Mouse (Mus musculus) embryonic facial prominence, embryonic 11.5 days (tissue): ENCODE measurements around the gene Irf8. TPM values are rescaled to one million over a fixed set of nuclear protein-coding genes. Genes with fewer than 3 reads are reported as not detected.

ENCODE experiments used
- ATAC-seq: fragments of 200-750 bp; cut with Nextera tagmentation; replicated peaks from 2 replicates; pipeline ENCODE4 v1.8.0; 2017; ENCODE audit warnings: low read depth; ENCODE audit not compliant: insufficient number of reproducible peaks, low FRiP score, low TSS enrichment
- DNase-seq: peaks from one replicate; pipeline ENCODE4 v3.0.0-alpha.2; 2015; ENCODE audit warnings: low spot score
- H3K27ac ChIP-seq: fragments of 300-500 bp; sonication (generic); replicated peaks from 2 replicates; pipeline ENCODE4 v1.5.1; 2014; ENCODE audit warnings: mild to moderate bottlenecking, low read depth, low read length, control low read depth
- H3K27me3 ChIP-seq: fragments of 300-500 bp; sonication (generic); 2 replicates; pipeline ENCODE4 v1.6.1; 2014; ENCODE audit warnings: mild to moderate bottlenecking, low read length, moderate library complexity, mixed read lengths; ENCODE audit not compliant: control insufficient read depth, insufficient read depth
- H3K36me3 ChIP-seq: fragments of 300-500 bp; sonication (generic); replicated peaks from 2 replicates; pipeline ENCODE4 v1.6.1; 2014; ENCODE audit warnings: low read depth, mild to moderate bottlenecking, low read length, moderate library complexity, mixed read lengths; ENCODE audit not compliant: control insufficient read depth, insufficient read depth
- H3K4me1 ChIP-seq: fragments of 300-500 bp; sonication (generic); 2 replicates; pipeline ENCODE4 v1.6.1; 2014; ENCODE audit warnings: low read length, mixed read lengths; ENCODE audit not compliant: control insufficient read depth, insufficient read depth
- H3K4me2 ChIP-seq: fragments of 300-500 bp; sonication (generic); 2 replicates; pipeline ENCODE4 v1.6.1; 2014; ENCODE audit warnings: low read depth, mild to moderate bottlenecking, control low read depth, low read length, moderate library complexity
- H3K4me3 ChIP-seq: fragments of 300-500 bp; sonication (generic); 2 replicates; pipeline ENCODE4 v1.5.1; 2014; ENCODE audit warnings: low read depth, low read length, control low read depth
- H3K9ac ChIP-seq: fragments of 300-500 bp; sonication (generic); replicated peaks from 2 replicates; pipeline ENCODE4 v1.6.1; 2014; ENCODE audit warnings: mild to moderate bottlenecking, control low read depth, low read length
- H3K9me3 ChIP-seq: fragments of 300-500 bp; sonication (generic); replicated peaks from 2 replicates; pipeline ENCODE4 v1.6.1; 2016; ENCODE audit warnings: mild to moderate bottlenecking, low read length, inconsistent platforms, mixed read lengths; ENCODE audit not compliant: control insufficient read depth
- WGBS: fragments of 180-500 bp; shearing (Covaris S2); extraction: QIAGEN DNeasy Blood & Tissue Kit; methylation state at CpG from one replicate; pipeline ENCODE4 v1.1.7; 2014; 5-methylcytosine and 5-hydroxymethylcytosine counted together
- polyA plus RNA-seq: library from polyadenylated mRNA; unstranded; fragments of >200 nt; fragmentation: Nextera tagmentation; extraction: Ambion mirVana; gene quantifications from 2 replicates; pipeline ENCODE4 v1.2.1, GENCODE M21; 2014

Gene Irf8
- polyA plus RNA-seq, 1 experiment from 2014 or later = 3.4 TPM

DNA sequence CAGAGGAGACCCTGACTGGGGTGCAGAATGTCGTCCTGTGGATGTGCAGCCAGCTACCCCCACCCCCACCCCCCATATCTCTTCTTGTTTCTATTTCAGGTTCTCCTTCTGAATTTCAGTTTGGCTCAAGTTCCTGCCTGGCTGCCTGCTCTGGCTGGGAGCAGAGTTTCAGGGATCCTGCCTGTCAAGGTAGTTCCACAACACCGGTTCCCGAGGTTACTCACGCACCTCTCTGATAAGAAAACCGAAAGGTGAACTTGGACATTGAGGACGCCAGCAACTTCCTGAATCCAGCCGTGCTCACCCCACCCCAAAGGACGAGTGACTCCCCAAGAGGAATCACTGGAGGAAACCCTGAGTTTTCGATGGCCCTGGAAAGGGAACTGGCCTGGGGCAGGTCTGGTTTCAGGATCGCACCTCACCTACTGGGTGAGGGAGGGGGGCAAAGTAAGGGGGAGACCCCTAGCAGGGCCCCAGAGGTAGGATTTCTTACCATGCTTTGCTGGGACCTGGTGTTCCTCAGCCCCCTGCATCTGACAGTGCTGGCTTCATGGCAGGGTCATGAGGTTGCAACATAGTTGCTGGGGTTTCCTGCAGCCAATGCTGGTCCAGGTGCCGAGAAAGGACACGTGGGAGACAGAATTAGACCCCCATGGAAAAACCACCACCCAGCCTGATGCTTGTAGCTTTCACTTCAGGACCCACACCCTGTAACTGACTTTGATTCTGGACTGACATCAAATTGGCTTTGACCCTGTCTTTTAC lies 32.5 kb downstream of the Irf8 start:
- H3K4me1 ChIP-seq = no peaks in the 10 kb centered on the region
- DNase-seq = no peak
- no peak overlapping the region for H3K27ac ChIP-seq
- no peak for ATAC-seq
- no peak overlapping the region for H3K9ac ChIP-seq
- H3K27me3 ChIP-seq = no peaks in the 10 kb centered on the region
- no peak overlapping the region for H3K4me2 ChIP-seq
- no peaks in the 10 kb centered on the region for H3K36me3 ChIP-seq
- H3K4me3 ChIP-seq = no peak overlapping the region
- WGBS = 77% methylated on average over 12 of the region's 12 CpGs
- H3K9me3 ChIP-seq = no peaks in the 10 kb centered on the region

DNA sequence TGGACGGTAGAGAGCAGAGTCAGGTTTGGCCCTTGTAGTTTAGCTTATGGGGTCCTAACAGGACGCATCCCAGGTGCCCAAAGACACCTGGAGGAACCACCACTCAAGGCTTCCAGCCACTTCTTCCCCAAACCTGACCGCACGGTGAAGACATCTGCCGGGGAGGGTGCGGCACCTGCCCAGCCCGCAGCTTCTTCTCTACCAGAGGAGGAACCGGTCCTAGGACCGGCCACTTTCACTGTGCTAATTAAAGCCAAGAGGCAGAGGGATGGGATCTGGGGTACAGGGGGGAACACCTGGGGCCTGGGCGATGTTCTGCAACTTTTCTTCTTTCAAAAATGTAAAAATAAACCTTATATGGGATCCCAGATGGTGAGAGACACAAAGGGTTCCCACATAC lies 41.0 kb downstream of the Irf8 start:
- H3K36me3 ChIP-seq = no peaks in the 10 kb centered on the region
- no peak overlapping the region for H3K27ac ChIP-seq
- no peak overlapping the region for H3K4me3 ChIP-seq
- ATAC-seq (no peak), DNase-seq (no peak)
- no peaks in the 10 kb centered on the region for H3K9me3 ChIP-seq
- no peaks in the 10 kb centered on the region for H3K4me1 ChIP-seq
- no peak overlapping the region for H3K4me2 ChIP-seq
- no peak overlapping the region for H3K9ac ChIP-seq
- H3K27me3 ChIP-seq = no peaks in the 10 kb centered on the region; the same call in 1 of the 2 replicates
- 94% methylated on average over 10 of the region's 10 CpGs for WGBS

DNA sequence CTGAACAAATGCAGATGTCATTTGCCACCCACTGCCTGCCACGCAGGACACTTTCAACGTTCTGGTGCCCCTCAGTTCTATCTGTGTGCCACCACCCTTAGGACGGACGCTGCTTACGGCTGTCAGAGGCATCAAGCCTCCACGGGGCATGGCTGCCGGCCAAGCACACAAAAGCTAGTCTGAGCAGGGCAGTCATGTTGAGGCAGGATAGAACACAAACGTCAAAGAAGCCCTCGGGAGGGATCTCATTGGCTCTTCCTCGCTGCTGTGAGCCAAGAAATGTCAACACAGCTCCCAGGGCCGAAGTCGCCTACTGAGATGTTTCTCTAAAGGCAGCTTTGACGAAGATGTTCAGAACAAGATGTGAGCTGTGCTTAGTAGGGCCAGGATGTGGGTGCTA lies 41.6 kb downstream of the Irf8 start:
- Histone ChIP-seq H3K27me3 (no peaks in the 10 kb centered on the region; the same call in 1 of the 2 replicates), H3K9ac (no peak overlapping the region), H3K4me2 (no peak overlapping the region), H3K4me3 (no peak overlapping the region), H3K36me3 (no peaks in the 10 kb centered on the region), H3K9me3 (no peaks in the 10 kb centered on the region), H3K27ac (no peak overlapping the region), H3K4me1 (no peaks in the 10 kb centered on the region)
- WGBS = 49% methylated on average over 13 of the region's 13 CpGs
- DNase-seq = no peak
- no peak for ATAC-seq

DNA sequence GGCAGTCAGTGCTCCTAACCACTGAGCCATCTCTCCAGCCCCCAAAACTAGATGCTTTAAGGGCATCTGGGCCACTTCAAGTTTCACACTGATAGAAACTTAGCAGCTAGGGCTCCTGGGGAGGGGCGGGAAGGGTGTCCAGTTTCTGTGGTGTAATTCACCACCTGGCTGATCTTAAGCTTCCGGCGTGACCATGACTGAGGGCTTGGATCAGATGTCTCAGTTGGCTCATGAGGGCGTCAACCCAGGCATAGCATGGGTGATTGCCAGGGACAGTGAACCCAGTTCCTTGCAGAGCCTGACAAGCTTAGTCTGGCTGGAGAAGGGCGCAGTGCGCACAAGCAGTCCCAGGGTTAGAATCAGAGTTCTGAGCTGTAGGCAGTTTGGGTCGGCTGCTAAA lies 42.9 kb downstream of the Irf8 start:
- Histone ChIP-seq H3K9ac (no peak overlapping the region), H3K4me3 (no peak overlapping the region), H3K4me1 (no peaks in the 10 kb centered on the region), H3K27me3 (no peaks in the 10 kb centered on the region; the same call in 1 of the 2 replicates), H3K36me3 (no peaks in the 10 kb centered on the region), H3K9me3 (no peaks in the 10 kb centered on the region), H3K27ac (no peak overlapping the region), H3K4me2 (no peak overlapping the region)
- WGBS = 90% methylated on average over 7 of the region's 7 CpGs
- ATAC-seq (no peak), DNase-seq (no peak)

DNA sequence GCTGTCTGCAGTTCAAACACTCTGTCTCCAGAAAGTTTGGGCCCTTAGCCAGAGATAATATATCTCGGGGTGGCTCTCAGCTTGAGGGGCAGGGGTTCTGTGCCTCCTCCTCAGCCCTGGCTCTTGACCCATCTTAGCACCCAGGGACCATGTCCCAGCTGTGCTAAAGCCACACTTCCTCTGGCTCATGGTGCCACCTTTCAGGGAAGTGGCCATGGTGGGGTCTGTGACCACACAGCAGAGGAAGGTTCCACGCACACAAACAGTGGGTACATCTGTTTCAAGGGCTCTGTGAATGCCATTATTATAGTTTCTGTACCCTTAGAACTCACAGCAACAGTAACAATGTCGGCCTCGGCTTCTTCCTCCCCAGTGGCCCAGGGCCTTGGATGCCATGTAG lies 47.6 kb downstream of the Irf8 start:
- Histone ChIP-seq H3K27me3 (no peaks in the 10 kb centered on the region; the same call in 1 of the 2 replicates), H3K4me2 (no peak overlapping the region), H3K4me1 (no peaks in the 10 kb centered on the region), H3K36me3 (no peaks in the 10 kb centered on the region), H3K4me3 (no peak overlapping the region), H3K9ac (no peak overlapping the region), H3K9me3 (no peaks in the 10 kb centered on the region), H3K27ac (no peak overlapping the region)
- 80% methylated on average over 4 of the region's 4 CpGs for WGBS
- ATAC-seq (no peak), DNase-seq (no peak)

DNA sequence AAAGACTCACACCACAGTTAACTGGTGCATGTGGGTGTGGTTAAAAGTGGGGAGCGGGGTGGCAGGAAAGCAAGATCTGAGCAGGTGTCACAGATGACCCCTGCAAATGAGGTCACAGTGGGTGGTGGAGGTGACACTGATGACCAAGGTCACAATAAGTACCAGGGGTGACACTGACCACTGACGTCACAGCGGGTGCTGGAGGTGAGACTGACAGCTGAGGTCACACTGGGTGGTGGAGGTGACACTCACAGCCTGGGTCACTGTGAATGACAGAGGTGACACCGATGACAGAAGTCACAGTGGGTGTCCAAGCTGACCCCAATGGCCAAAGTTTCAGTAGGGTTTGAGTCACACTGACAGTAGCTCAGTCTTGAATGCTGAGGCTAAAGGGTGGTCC lies 50.6 kb downstream of the Irf8 start:
- no peaks in the 10 kb centered on the region for H3K27me3 ChIP-seq
- no peaks in the 10 kb centered on the region for H3K9me3 ChIP-seq
- no peak for ATAC-seq
- no peak overlapping the region for H3K9ac ChIP-seq
- 81% methylated on average over 4 of the region's 4 CpGs for WGBS
- H3K4me3 ChIP-seq = no peak overlapping the region
- H3K4me1 ChIP-seq = no peaks in the 10 kb centered on the region
- DNase-seq = no peak
- no peak overlapping the region for H3K4me2 ChIP-seq
- H3K27ac ChIP-seq = no peak overlapping the region
- no peaks in the 10 kb centered on the region for H3K36me3 ChIP-seq

DNA sequence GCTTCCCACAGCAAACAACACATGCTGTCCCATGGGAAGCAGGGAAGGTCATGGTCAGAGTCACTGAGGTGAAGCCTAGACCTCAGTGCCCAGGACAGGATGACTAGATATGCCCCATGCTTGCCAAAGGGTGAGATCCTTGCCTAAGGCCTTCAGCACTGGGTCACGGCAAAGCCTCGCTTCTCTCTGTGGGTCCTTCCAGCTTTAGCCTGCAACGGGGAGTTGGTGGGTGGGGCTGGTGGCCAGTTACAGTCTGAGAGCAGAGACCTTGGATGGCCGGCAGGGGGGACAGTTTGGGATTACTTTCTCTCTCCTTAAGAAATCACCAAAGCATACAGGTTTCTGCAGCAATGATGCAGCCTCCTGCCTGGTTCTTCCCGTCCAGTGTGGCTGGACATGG lies 51.5 kb downstream of the Irf8 start:
- no peaks in the 10 kb centered on the region for H3K36me3 ChIP-seq
- ATAC-seq (no peak), DNase-seq (no peak)
- H3K4me2 ChIP-seq = no peak overlapping the region
- no peak overlapping the region for H3K4me3 ChIP-seq
- H3K9ac ChIP-seq = no peak overlapping the region
- no peaks in the 10 kb centered on the region for H3K27me3 ChIP-seq
- H3K4me1 ChIP-seq = no peaks in the 10 kb centered on the region
- no peak overlapping the region for H3K27ac ChIP-seq
- H3K9me3 ChIP-seq = no peaks in the 10 kb centered on the region
- 43% methylated on average over 5 of the region's 5 CpGs for WGBS

DNA sequence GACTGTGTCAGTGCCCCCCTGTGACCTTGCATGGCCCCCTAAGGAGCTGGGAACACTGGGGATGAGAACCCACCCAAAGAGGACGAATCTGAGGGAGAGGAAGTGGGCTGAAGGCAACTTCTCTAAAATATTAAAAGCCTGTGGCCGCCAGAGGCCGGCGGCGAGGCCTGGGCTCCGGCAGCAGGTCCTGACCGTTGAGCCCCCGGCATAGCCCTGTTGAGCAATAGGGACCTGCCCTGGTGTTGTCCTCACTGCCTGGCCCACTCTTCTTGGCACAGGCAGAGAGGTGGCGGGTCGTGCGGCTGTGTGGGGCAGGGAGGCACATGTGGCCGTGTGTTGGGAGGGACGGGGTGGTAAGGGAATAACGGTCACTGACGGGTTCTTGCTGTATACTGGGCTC lies 56.6 kb downstream of the Irf8 start:
- Histone ChIP-seq H3K27me3 (no peaks in the 10 kb centered on the region), H3K4me3 (no peak overlapping the region), H3K4me1 (no peaks in the 10 kb centered on the region), H3K4me2 (no peak overlapping the region), H3K9me3 (no peaks in the 10 kb centered on the region), H3K27ac (no peak overlapping the region), H3K9ac (no peak overlapping the region), H3K36me3 (no peaks in the 10 kb centered on the region)
- no peak for DNase-seq
- no peak for ATAC-seq
- WGBS = 88% methylated on average over 15 of the region's 15 CpGs
